Mouse (Mus musculus): ENCODE data around the gene Olfr1309.
"Not testable (repeated sequence)": the region's sequence is repeated elsewhere in the genome, so short reads cannot be mapped to it uniquely, and the experiment has no call there.

Gene Olfr1309

GRCm38 (mm10) chr2:111990181-111990580, at the start of gene Olfr1309:
Olfr1309 (minus strand) TSS chr2:111990281.
- DNase-seq (ENCODE audit: low spot score in 2 of 2): no peak

GRCm38 (mm10) chr2:112026971-112027370, 36.9 kb upstream of the Olfr1309 start:
- DNase-seq (ENCODE audit: low spot score in 2 of 2): not testable (repeated sequence)

- DNase-seq (ENCODE audit: low spot score in 2 of 2): no peak
Measured at GRCm38 (mm10) chr2:112024312-112024711, 34.2 kb upstream of the Olfr1309 start, which contains the start of gene Olfr1311. Olfr1311 (minus strand) TSS chr2:112024412.

GRCm38 (mm10) chr2:112014900-112015299, 24.8 kb upstream of the Olfr1309 start:
- DNase-seq (ENCODE audit: low spot score in 2 of 2): no peak

- DNase-seq (ENCODE audit: low spot score in 2 of 2): no peak
Measured at GRCm38 (mm10) chr2:112012608-112013007, 22.5 kb upstream of the Olfr1309 start, which contains the start of gene Olfr1310. Olfr1310 (minus strand) TSS chr2:112012708.

GRCm38 (mm10) chr2:111964844-111965243, 25.2 kb downstream of the Olfr1309 start, which contains the start of gene Olfr1308:
Olfr1308 (minus strand) TSS chr2:111964944.
- no peak for DNase-seq (ENCODE audit: low spot score in 2 of 2)

GRCm38 (mm10) chr2:111949340-111949739, 40.7 kb downstream of the Olfr1309 start, which contains the start of gene Olfr1307:
Olfr1307 (minus strand) TSS chr2:111949440.
- DNase-seq (ENCODE audit: low spot score in 2 of 2): no peak

Measured in spleen, postnatal 4 days (tissue).